Mouse (Mus musculus): Measurements from ENCODE around the gene Ttll7.

DNA sequence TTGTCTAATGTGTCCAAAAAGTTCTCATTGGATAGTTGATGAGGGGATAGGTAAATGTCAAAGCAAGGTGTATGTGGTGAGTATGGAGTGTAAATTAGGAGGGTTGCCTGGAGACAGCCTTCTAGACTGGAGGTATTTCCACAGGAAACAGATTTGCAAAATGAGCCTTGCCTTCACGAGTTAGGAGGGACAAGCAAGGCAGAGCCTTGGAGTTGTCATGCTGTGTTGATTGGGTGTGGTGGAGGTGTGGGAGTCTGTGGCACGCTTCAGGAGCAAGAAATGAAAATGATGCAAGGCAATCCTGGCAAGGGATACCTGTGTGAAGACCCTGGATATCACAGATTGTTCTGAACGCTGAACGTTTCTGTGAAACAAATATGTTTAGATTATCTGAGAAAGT is 84.7 kb downstream of the Ttll7 start:
- TF ChIP-seq POLR2A (IDR thresholded peaks at IDR 0.05; ENCODE audit: control insufficient read depth, extremely low read depth, insufficient read depth, low read length, poor library complexity) = no peak
- TF ChIP-seq CTCF (IDR thresholded peaks at IDR 0.05; ENCODE audit: borderline replicate concordance, control insufficient read depth, extremely low read depth, insufficient read depth, low read length, poor library complexity) = no peak

Measured in thymus, adult 2 months (tissue).